Mouse (Mus musculus): ENCODE measurements around the gene Aff2. TPM values are rescaled to one million over a fixed set of nuclear protein-coding genes. Genes with fewer than 3 reads are reported as not detected.

Gene Aff2
- 0.16 TPM in 1 of 2 replicates, not detected in the other for polyA plus RNA-seq (2012; ENCODE audit: low replicate concordance)

GRCm38 (mm10) chrX:69360238-69361054 is at the start of gene Aff2:
TSS of gene Aff2 (plus strand) at chrX:69360294.

Measured in hematopoietic multipotent progenitor cell, adult 10-12 weeks (in vitro differentiated cells).